Mouse (Mus musculus): Measurements from ENCODE around the gene Prr5l.

DNA sequence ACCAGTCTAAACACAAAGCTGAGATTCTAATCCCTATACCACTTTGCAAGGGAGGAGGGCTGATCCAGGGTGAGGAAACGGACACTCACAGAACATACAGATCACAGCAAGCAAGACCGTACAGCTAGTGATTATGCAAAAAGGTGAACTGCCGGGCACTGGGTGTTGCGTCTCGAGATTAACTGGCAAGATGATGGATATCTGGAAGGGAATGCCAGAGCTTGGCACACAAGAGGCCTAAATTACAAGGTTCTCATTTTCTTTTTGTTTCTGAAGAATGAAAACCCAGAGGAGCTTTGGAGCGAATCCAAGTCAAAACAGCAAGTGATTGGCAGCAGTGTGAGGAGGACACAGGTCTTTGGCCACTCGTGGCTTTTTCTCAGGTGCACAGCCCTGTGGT, 28.0 kb downstream of the Prr5l start:
- no peak for TF ChIP-seq CTCF (IDR thresholded peaks at IDR 0.05; ENCODE audit: low read depth, low read length)
- no peak for TF ChIP-seq POLR2A (IDR thresholded peaks at IDR 0.05; ENCODE audit: borderline replicate concordance, low read depth, low read length)

Data from bone marrow macrophage, adult 2 months (primary cell).